Mouse (Mus musculus) liver, embryonic 12.5 days (tissue): Measurements from ENCODE around the gene Topors. TPM values are rescaled to one million over a fixed set of nuclear protein-coding genes. Genes with fewer than 3 reads are reported as not detected.

ENCODE experiments used
- ATAC-seq: fragments of 200-750 bp; cut with Nextera tagmentation; 2 replicates; pipeline ENCODE4 v1.8.0; 2017; ENCODE audit warnings: moderate number of reproducible peaks, mild to moderate bottlenecking, moderate library complexity
- H3K27ac ChIP-seq: fragments of 300-500 bp; sonication (generic); 2 replicates; pipeline ENCODE4 v1.5.1; 2016; ENCODE audit warnings: mild to moderate bottlenecking
- H3K27me3 ChIP-seq: fragments of 300-500 bp; sonication (generic); replicated peaks from 2 replicates; pipeline ENCODE4 v1.6.1; 2016; ENCODE audit warnings: mild to moderate bottlenecking, moderate library complexity
- H3K36me3 ChIP-seq: fragments of 300-500 bp; sonication (generic); 2 replicates; pipeline ENCODE4 v1.6.1; 2016; ENCODE audit warnings: mild to moderate bottlenecking, moderate library complexity
- H3K4me1 ChIP-seq: fragments of 300-500 bp; sonication (generic); 2 replicates; pipeline ENCODE4 v1.6.1; 2016
- H3K4me2 ChIP-seq: fragments of 300-500 bp; sonication (generic); 2 replicates; pipeline ENCODE4 v1.6.1; 2016; ENCODE audit warnings: mild to moderate bottlenecking, moderate library complexity
- H3K4me3 ChIP-seq: fragments of 300-500 bp; sonication (generic); 2 replicates; pipeline ENCODE4 v1.5.1; 2016; ENCODE audit warnings: mild to moderate bottlenecking, moderate library complexity
- H3K9ac ChIP-seq: fragments of 300-500 bp; sonication (generic); 2 replicates; pipeline ENCODE4 v1.6.1; 2016; ENCODE audit warnings: mild to moderate bottlenecking, moderate library complexity
- H3K9me3 ChIP-seq: fragments of 300-500 bp; sonication (generic); replicated peaks from 2 replicates; pipeline ENCODE4 v1.6.1; 2016; ENCODE audit warnings: mild to moderate bottlenecking, moderate library complexity
- WGBS: fragments of 180-500 bp; shearing (Covaris S2); methylation state at CpG from one replicate; pipeline ENCODE4 v1.1.7; 2016; ENCODE audit not compliant: insufficient replicate concordance; 5-methylcytosine and 5-hydroxymethylcytosine counted together
- polyA plus RNA-seq: library from polyadenylated mRNA; unstranded; fragments of >200 nt; fragmentation: Nextera tagmentation; extraction: Ambion mirVana; gene quantifications from 2 replicates; pipeline ENCODE4 v1.2.1, GENCODE M21; 2016

The Topors gene
- polyA plus RNA-seq, 1 experiment from 2014 or later = 26.5 TPM

GRCm38 (mm10) chr4:40241928-40242327, 27.7 kb downstream of the Topors start:
- H3K4me2 ChIP-seq = no peak overlapping the region
- H3K27ac ChIP-seq = no peak overlapping the region
- no peak overlapping the region for H3K4me3 ChIP-seq
- WGBS = 38% methylated on average over 6 of the region's 6 CpGs
- H3K9ac ChIP-seq = no peak overlapping the region
- no peak for ATAC-seq
- no peaks in the 10 kb centered on the region for H3K36me3 ChIP-seq
- H3K9me3 ChIP-seq = no peaks in the 10 kb centered on the region
- H3K4me1 ChIP-seq = peaks cover 17% of the 10 kb centered on the region
- H3K27me3 ChIP-seq = no peaks in the 10 kb centered on the region

GRCm38 (mm10) chr4:40240272-40240744, 29.3 kb downstream of the Topors start:
- no peaks in the 10 kb centered on the region for H3K27me3 ChIP-seq
- no peaks in the 10 kb centered on the region for H3K36me3 ChIP-seq
- H3K4me1 ChIP-seq = peaks cover 17% of the 10 kb centered on the region
- no peaks in the 10 kb centered on the region for H3K9me3 ChIP-seq
- no peak overlapping the region for H3K27ac ChIP-seq
- H3K4me3 ChIP-seq = peak overlapping the region; percentile 66
- H3K9ac ChIP-seq = peak overlapping the region; percentile 61
- peak; percentile 44; the same call in 1 of the 2 replicates for ATAC-seq
- WGBS = 40% methylated on average over 5 of the region's 5 CpGs
- peak overlapping the region; percentile 82 for H3K4me2 ChIP-seq

- Histone ChIP-seq H3K36me3 (no peaks in the 10 kb centered on the region), H3K4me3 (peak within 1 kb of the TSS; percentile 66), H3K4me1 (peaks cover 17% of the 10 kb centered on the region), H3K27ac (no peak within 1 kb of the TSS), H3K9ac (peak within 1 kb of the TSS; percentile 61), H3K9me3 (no peaks in the 10 kb centered on the region), H3K4me2 (peak within 1 kb of the TSS; percentile 82), H3K27me3 (no peaks in the 10 kb centered on the region)
- ATAC-seq = peak; percentile 32
- 4% methylated on average over 35 of the region's 35 CpGs for WGBS
These were observed 30.0 kb downstream of the Topors start, which contains the start of gene Ddx58 for GRCm38 (mm10) chr4:40239409-40240271. TSS of gene Ddx58 (minus strand) at chr4:40239828.

- Histone ChIP-seq H3K9ac (peak overlapping the region; percentile 61; the same call in 1 of the 2 replicates), H3K36me3 (no peaks in the 10 kb centered on the region), H3K9me3 (no peaks in the 10 kb centered on the region), H3K4me1 (peaks cover 17% of the 10 kb centered on the region), H3K4me2 (peak overlapping the region; percentile 82), H3K27ac (no peak overlapping the region), H3K27me3 (no peaks in the 10 kb centered on the region), H3K4me3 (peak overlapping the region; percentile 66)
- peak; percentile 47; the same call in 1 of the 2 replicates for ATAC-seq
- 3% methylated on average over 17 of the region's 17 CpGs for WGBS
These were observed 30.9 kb downstream of the Topors start for GRCm38 (mm10) chr4:40238483-40239408.

- no peak overlapping the region for H3K4me2 ChIP-seq
- 78% methylated on average over 4 of the region's 4 CpGs for WGBS
These were observed 32.8 kb downstream of the Topors start for GRCm38 (mm10) chr4:40236829-40237228.

GRCm38 (mm10) chr4:40234256-40234655, 35.4 kb downstream of the Topors start:
- WGBS = 81% methylated on average over 6 of the region's 6 CpGs
- Histone ChIP-seq H3K36me3 (no peaks in the 10 kb centered on the region), H3K4me2 (no peak overlapping the region), H3K4me1 (peaks cover 9% of the 10 kb centered on the region), H3K9me3 (no peaks in the 10 kb centered on the region), H3K27me3 (no peaks in the 10 kb centered on the region), H3K4me3 (no peak overlapping the region), H3K9ac (no peak overlapping the region), H3K27ac (no peak overlapping the region)
- ATAC-seq = no peak

More at GRCm38 (mm10) chr4:40236829-40237228, 32.8 kb downstream of the Topors start:
- no peaks in the 10 kb centered on the region for H3K9me3 ChIP-seq
- H3K27me3 ChIP-seq = no peaks in the 10 kb centered on the region
- H3K4me3 ChIP-seq = no peak overlapping the region
- no peak overlapping the region for H3K27ac ChIP-seq
- H3K9ac ChIP-seq = no peak overlapping the region
- ATAC-seq = no peak
- no peaks in the 10 kb centered on the region for H3K36me3 ChIP-seq
- H3K4me1 ChIP-seq = peaks cover 17% of the 10 kb centered on the region

- Histone ChIP-seq H3K27ac (no peak overlapping the region), H3K36me3 (no peaks in the 10 kb centered on the region), H3K4me2 (no peak overlapping the region), H3K27me3 (no peaks in the 10 kb centered on the region), H3K9me3 (no peaks in the 10 kb centered on the region), H3K4me1 (no peaks in the 10 kb centered on the region), H3K4me3 (no peak overlapping the region), H3K9ac (no peak overlapping the region)
- 68% methylated on average over 7 of the region's 7 CpGs for WGBS
- no peak for ATAC-seq
These were observed 36.5 kb downstream of the Topors start for GRCm38 (mm10) chr4:40233062-40233664.

- no peak overlapping the region for H3K27ac ChIP-seq
These were observed 39.9 kb downstream of the Topors start for GRCm38 (mm10) chr4:40229723-40230122.

GRCm38 (mm10) chr4:40227886-40228285, 41.8 kb downstream of the Topors start:
- H3K9me3 ChIP-seq = no peaks in the 10 kb centered on the region
- H3K4me1 ChIP-seq = no peaks in the 10 kb centered on the region
- no peak overlapping the region for H3K27ac ChIP-seq
- no peaks in the 10 kb centered on the region for H3K36me3 ChIP-seq
- H3K4me3 ChIP-seq = no peak overlapping the region
- ATAC-seq = no peak
- no peak overlapping the region for H3K9ac ChIP-seq
- whole genome bisulfite sequencing = 77% methylated on average over 7 of the region's 7 CpGs
- H3K4me2 ChIP-seq = no peak overlapping the region
- no peaks in the 10 kb centered on the region for H3K27me3 ChIP-seq

More at GRCm38 (mm10) chr4:40229723-40230122, 39.9 kb downstream of the Topors start:
- Histone ChIP-seq H3K9me3 (no peaks in the 10 kb centered on the region), H3K27me3 (no peaks in the 10 kb centered on the region), H3K4me2 (no peak overlapping the region), H3K9ac (no peak overlapping the region), H3K36me3 (no peaks in the 10 kb centered on the region), H3K4me1 (no peaks in the 10 kb centered on the region), H3K4me3 (no peak overlapping the region)
- WGBS = 74% methylated on average over 6 of the region's 6 CpGs
- ATAC-seq = no peak

GRCm38 (mm10) chr4:40227131-40227530, 42.5 kb downstream of the Topors start:
- no peaks in the 10 kb centered on the region for H3K4me1 ChIP-seq
- 0 out of 2 replicates have a peak, but pooled peaks cover 2% of the 10 kb centered on the region for H3K27me3 ChIP-seq
- no peak overlapping the region for H3K4me2 ChIP-seq
- H3K9me3 ChIP-seq = no peaks in the 10 kb centered on the region
- ATAC-seq = no peak
- no peak overlapping the region for H3K4me3 ChIP-seq
- no peaks in the 10 kb centered on the region for H3K36me3 ChIP-seq
- H3K9ac ChIP-seq = no peak overlapping the region
- 76% methylated on average over 11 of the region's 11 CpGs for WGBS
- no peak overlapping the region for H3K27ac ChIP-seq

- ATAC-seq = no peak
- Histone ChIP-seq H3K9me3 (no peaks in the 10 kb centered on the region), H3K9ac (no peak overlapping the region), H3K4me3 (no peak overlapping the region), H3K27ac (no peak overlapping the region), H3K36me3 (no peaks in the 10 kb centered on the region), H3K27me3 (peaks cover 12% of the 10 kb centered on the region; the same call in 1 of the 2 replicates), H3K4me2 (no peak overlapping the region), H3K4me1 (peaks cover under 1% of the 10 kb centered on the region; the same call in 1 of the 2 replicates)
- 60% methylated on average over 5 of the region's 5 CpGs for WGBS
These were observed 43.6 kb downstream of the Topors start for GRCm38 (mm10) chr4:40226095-40226494.
